Mouse (Mus musculus): ENCODE measurements around the gene Ankrd2.
A peak's percentile ranks its signal among the peaks of the same experiment; 100 is the strongest.

The Ankrd2 gene

GRCm38 (mm10) chr19:42035456-42036248 is at the start of gene Ankrd2:
TSS of gene Ankrd2 (plus strand) at chr19:42036000.
- DNase-seq = peak; percentile 80

- no peak for DNase-seq
Measured at GRCm38 (mm10) chr19:41987206-41987605, 48.6 kb upstream of the Ankrd2 start.

- no peak for DNase-seq
Measured at GRCm38 (mm10) chr19:41989810-41990209, 46.0 kb upstream of the Ankrd2 start.

- DNase-seq = no peak
Measured at GRCm38 (mm10) chr19:41991926-41992477, 43.8 kb upstream of the Ankrd2 start.

- DNase-seq = no peak
Measured at GRCm38 (mm10) chr19:41992971-41993370, 42.8 kb upstream of the Ankrd2 start.

GRCm38 (mm10) chr19:41993484-41993883 is 42.3 kb upstream of the Ankrd2 start:
- DNase-seq = peak; percentile 75

GRCm38 (mm10) chr19:41994023-41994422 is 41.8 kb upstream of the Ankrd2 start:
- DNase-seq = no peak

GRCm38 (mm10) chr19:41995483-41995882 is 40.3 kb upstream of the Ankrd2 start:
- no peak for DNase-seq

GRCm38 (mm10) chr19:41997090-41997489 is 38.7 kb upstream of the Ankrd2 start:
- no peak for DNase-seq

- no peak for DNase-seq
Measured at GRCm38 (mm10) chr19:41998770-41999548, 36.8 kb upstream of the Ankrd2 start.

- DNase-seq = no peak
Measured at GRCm38 (mm10) chr19:41999688-42000283, 36.0 kb upstream of the Ankrd2 start.

GRCm38 (mm10) chr19:42000446-42000958 is 35.3 kb upstream of the Ankrd2 start:
- DNase-seq = no peak

GRCm38 (mm10) chr19:42001253-42001980 is 34.4 kb upstream of the Ankrd2 start:
- no peak for DNase-seq

- no peak for DNase-seq
Measured at GRCm38 (mm10) chr19:42004258-42004657, 31.5 kb upstream of the Ankrd2 start.

GRCm38 (mm10) chr19:42005616-42006015 is 30.2 kb upstream of the Ankrd2 start:
- DNase-seq = no peak

- no peak for DNase-seq
Measured at GRCm38 (mm10) chr19:42006568-42006967, 29.2 kb upstream of the Ankrd2 start.

- DNase-seq = no peak
Measured at GRCm38 (mm10) chr19:42008586-42008985, 27.2 kb upstream of the Ankrd2 start.

GRCm38 (mm10) chr19:42009067-42009466 is 26.7 kb upstream of the Ankrd2 start:
- no peak for DNase-seq

GRCm38 (mm10) chr19:42010436-42010835 is 25.4 kb upstream of the Ankrd2 start:
- no peak for DNase-seq

- DNase-seq = no peak
Measured at GRCm38 (mm10) chr19:42011123-42011522, 24.7 kb upstream of the Ankrd2 start.

GRCm38 (mm10) chr19:42014231-42014825 is 21.5 kb upstream of the Ankrd2 start:
- no peak for DNase-seq

- no peak for DNase-seq
Measured at GRCm38 (mm10) chr19:42015001-42015400, 20.8 kb upstream of the Ankrd2 start.
